Mouse (Mus musculus) C2C12 (cell line): ENCODE data around the gene Hdac7.

ENCODE experiments used
- CTCF ChIP-seq: IDR thresholded peaks from one replicate; pipeline ENCODE4 v1.5.1; 2011; ENCODE audit not compliant: control insufficient read depth, insufficient read depth, insufficient read length
- MAX ChIP-seq: IDR thresholded peaks from one replicate; pipeline ENCODE4 v1.6.1; 2011; ENCODE audit warnings: mild to moderate bottlenecking, control low read depth
- USF1 ChIP-seq: IDR thresholded peaks from one replicate; pipeline ENCODE4 v1.6.1; 2011; ENCODE audit warnings: low read depth, mild to moderate bottlenecking, control low read depth, moderate library complexity

DNA sequence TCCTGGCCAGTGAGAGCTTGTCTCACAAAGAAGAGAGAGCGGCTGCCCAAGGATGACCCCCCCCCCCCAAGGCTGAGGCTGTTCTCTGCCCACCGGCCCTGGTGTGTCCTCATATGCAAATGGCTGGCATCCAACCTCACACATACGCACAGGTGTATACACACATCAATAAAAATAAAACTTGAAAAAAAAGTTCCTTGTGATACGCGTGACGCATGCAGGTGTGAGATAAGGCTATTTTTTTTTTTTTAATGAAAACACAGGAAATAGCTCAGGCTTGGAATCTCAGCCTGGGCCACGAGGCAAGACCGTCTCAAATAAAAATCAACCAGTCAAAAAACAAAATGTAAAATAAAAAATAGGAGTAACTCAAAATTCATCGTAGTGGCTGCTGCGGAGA is 98.0 kb downstream of the Hdac7 start:
- TF ChIP-seq USF1 (no peak), CTCF (no peak), MAX (no peak)
